ENCODE assay signal across 15 mouse cellular contexts in genomic region chr4:120726174-120726573, GRCm38 (mm10). TPM values are rescaled to one million over a fixed set of nuclear protein-coding genes. Genes with fewer than 3 reads are reported as not detected.
DNase-seq lines count a peak whose midpoint lies in the region; ATAC-seq and TF ChIP-seq lines count a peak whose summit lies in the region.
"Had no signal": no experiment of that assay in that cellular context is flagged by ENCODE, and none has a peak within 500 bp of the region (broad histone marks: within the 10 kb centered on the region; RNA-seq: fewer than 3 reads in every experiment).

No protein-coding gene starts in this region.

- H3K4me2 ChIP-seq in heart, embryonic 12.5 days, result no peak overlapping the region
- H3K4me2 ChIP-seq in hindbrain, embryonic 16.5 days (ENCODE audit: low read length), result no peak overlapping the region
- H3K4me2 ChIP-seq: embryonic facial prominence, embryonic 15.5 days; hindbrain, embryonic 13.5 days; kidney, embryonic 15.5 days; neural tube, embryonic 13.5 days had no signal

- no peak for TF ChIP-seq POLR2A in small intestine, adult 2 months (IDR thresholded peaks at IDR 0.05; ENCODE audit: low read depth, low read length)

- peaks cover 32% of the 10 kb centered on the region for H3K4me1 ChIP-seq in heart, embryonic 12.5 days (replicated peaks)
- H3K4me1 ChIP-seq in brown adipose tissue, adult 24 weeks (ENCODE audit: control insufficient read depth, insufficient read depth, insufficient read length, low read length), result peaks cover 16% of the 10 kb centered on the region
- H3K4me1 ChIP-seq in small intestine, adult 2 months (ENCODE audit: control insufficient read depth, insufficient read depth, insufficient read length, low read length), result 0 out of 2 replicates have a peak, but pooled peaks cover 4% of the 10 kb centered on the region
- H3K4me1 ChIP-seq in hindbrain, embryonic 16.5 days (ENCODE audit: control insufficient read depth, insufficient read depth, low read depth, low read length), result peaks cover 2% of the 10 kb centered on the region

- ATAC-seq in heart, embryonic 12.5 days (ENCODE audit: insufficient number of reproducible peaks, low FRiP score), result no peak
- no peak for ATAC-seq in hindbrain, embryonic 16.5 days
- ATAC-seq: forebrain, embryonic 14.5 days; midbrain, embryonic 16.5 days had no signal

- 62% methylated on average over 4 of the region's 4 CpGs for WGBS in heart, embryonic 12.5 days
- WGBS in small intestine, adult 2 months, result 55% methylated on average over 4 of the region's 4 CpGs
- WGBS in hindbrain, embryonic 16.5 days, result 63% methylated on average over 4 of the region's 4 CpGs

- peak; percentile 38 for DNase-seq in heart, adult 8-10 months (ENCODE audit: low spot score)
- DNase-seq in NIH3T3 (ENCODE audit: low read depth), result peak; percentile 76
- no peak for DNase-seq in spleen, adult 12 weeks (ENCODE audit: low spot score)
- DNase-seq: cerebellum, adult 8-10 months had no signal

- no peaks in the 10 kb centered on the region for H3K36me3 ChIP-seq in heart, embryonic 12.5 days
- no peaks in the 10 kb centered on the region for H3K36me3 ChIP-seq in small intestine, adult 2 months (ENCODE audit: control insufficient read depth, insufficient read depth, low read length)
- no peaks in the 10 kb centered on the region for H3K36me3 ChIP-seq in hindbrain, embryonic 16.5 days (ENCODE audit: control insufficient read depth, insufficient read depth, low read length)
- H3K36me3 ChIP-seq: embryonic facial prominence, embryonic 15.5 days; hindbrain, embryonic 13.5 days; kidney, embryonic 15.5 days; neural tube, embryonic 13.5 days had no signal

- H3K27me3 ChIP-seq in heart, embryonic 12.5 days (replicated peaks), result peaks cover 22% of the 10 kb centered on the region
- no peaks in the 10 kb centered on the region for H3K27me3 ChIP-seq in small intestine, adult 2 months (ENCODE audit: control insufficient read depth, insufficient read depth, low read length)
- H3K27me3 ChIP-seq in hindbrain, embryonic 16.5 days (replicated peaks; ENCODE audit: control insufficient read depth, insufficient read depth, low read length), result no peaks in the 10 kb centered on the region
- H3K27me3 ChIP-seq: embryonic facial prominence, embryonic 15.5 days had no signal

- TF ChIP-seq CTCF in small intestine, adult 2 months (IDR thresholded peaks at IDR 0.05; ENCODE audit: extremely low read depth, insufficient read length, insufficient replicate concordance, low read depth, low read length), result no peak

- no peaks in the 10 kb centered on the region for H3K9me3 ChIP-seq in heart, embryonic 12.5 days (replicated peaks)
- no peaks in the 10 kb centered on the region for H3K9me3 ChIP-seq in hindbrain, embryonic 16.5 days (ENCODE audit: control insufficient read depth, low read length)
- H3K9me3 ChIP-seq: embryonic facial prominence, embryonic 15.5 days; hindbrain, embryonic 13.5 days; kidney, embryonic 15.5 days; neural tube, embryonic 13.5 days had no signal

- no peak overlapping the region for H3K27ac ChIP-seq in heart, embryonic 12.5 days (ENCODE audit: poor library complexity, severe bottlenecking)
- H3K27ac ChIP-seq in brown adipose tissue, adult 24 weeks (replicated peaks; ENCODE audit: low read depth, low read length), result peak overlapping the region; percentile 9; the same call in 1 of the 2 replicates
- H3K27ac ChIP-seq in small intestine, adult 2 months (ENCODE audit: insufficient read depth, low read depth, low read length), result 0 out of 2 replicates have a peak overlapping the region, but pooled peaks have one; percentile 1
- H3K27ac ChIP-seq in hindbrain, embryonic 16.5 days (ENCODE audit: low read depth, low read length), result no peak overlapping the region
- H3K27ac ChIP-seq: embryonic facial prominence, embryonic 15.5 days; hindbrain, embryonic 13.5 days; kidney, embryonic 15.5 days; liver, embryonic 14.5 days; neural tube, embryonic 13.5 days had no signal

- no peak overlapping the region for H3K4me3 ChIP-seq in heart, embryonic 12.5 days
- H3K4me3 ChIP-seq in brown adipose tissue, adult 24 weeks (ENCODE audit: insufficient read depth, low read depth, low read length), result no peak overlapping the region
- H3K4me3 ChIP-seq in small intestine, adult 2 months (ENCODE audit: low read depth, low read length), result no peak overlapping the region
- H3K4me3 ChIP-seq in hindbrain, embryonic 16.5 days (ENCODE audit: low read length), result no peak overlapping the region
- H3K4me3 ChIP-seq: embryonic facial prominence, embryonic 15.5 days; hindbrain, embryonic 13.5 days; kidney, embryonic 15.5 days; neural tube, embryonic 13.5 days had no signal

- H3K9ac ChIP-seq in heart, embryonic 12.5 days, result no peak overlapping the region
- H3K9ac ChIP-seq in hindbrain, embryonic 16.5 days (ENCODE audit: low read depth, low read length), result no peak overlapping the region
- H3K9ac ChIP-seq: embryonic facial prominence, embryonic 15.5 days; hindbrain, embryonic 13.5 days; kidney, embryonic 15.5 days; liver, embryonic 14.5 days; neural tube, embryonic 13.5 days had no signal

RNA-seq across cellular contexts. Expression of gene Kcnq4, which starts 22.2 kb away (rescaled TPM):
- 1 to 10 TPM; 1.6 to 2.4 (median 2.2) TPM for total RNA-seq in heart, adult 8-10 months (2022)
- polyA plus RNA-seq in heart, embryonic 12.5 days (2016; fragmentation: Nextera tagmentation; extraction: Ambion mirVana), result 0.89 and 0.95 TPM in 2 replicates
- 0.59 and 0.88 TPM in 2 replicates for polyA plus RNA-seq in brown adipose tissue, adult 24 weeks (2012; ENCODE audit: insufficient read depth, insufficient read length, missing spikeins)
- polyA plus RNA-seq in small intestine, adult 2 months (2012; rRNA removed), result 3.0 and 4.3 TPM in 2 replicates
- polyA plus RNA-seq in hindbrain, embryonic 16.5 days (2015; fragmentation: Nextera tagmentation; extraction: Ambion mirVana), result 7.5 and 7.8 TPM in 2 replicates

RNA-seq across cellular contexts. Expression of gene Cited4, which starts 59.8 kb away (rescaled TPM):
- total RNA-seq in heart, adult 8-10 months (2022), result 10 to 100 TPM; 26.2 to 42.1 (median 32.5) TPM
- polyA plus RNA-seq in heart, embryonic 12.5 days (2016; fragmentation: Nextera tagmentation; extraction: Ambion mirVana), result 41.2 and 43.6 TPM in 2 replicates
- not detected in 2 replicates for polyA plus RNA-seq in brown adipose tissue, adult 24 weeks (2012; ENCODE audit: insufficient read depth, insufficient read length, missing spikeins)
- polyA plus RNA-seq in small intestine, adult 2 months (2012; rRNA removed), result 18.6 and 21.0 TPM in 2 replicates
- polyA plus RNA-seq in hindbrain, embryonic 16.5 days (2015; fragmentation: Nextera tagmentation; extraction: Ambion mirVana), result 1.2 and 2.4 TPM in 2 replicates

Comparison
In these comparisons a context has a peak if more than half of its experiments do, and no peak if none do; other contexts are left out.
1. H3K27ac ChIP-seq: peak in brown adipose tissue, adult 24 weeks (single experiment) and small intestine, adult 2 months (single experiment); none in heart, embryonic 12.5 days (single experiment) and hindbrain, embryonic 16.5 days (single experiment).